Mouse (Mus musculus) heart, postnatal 0 days (tissue): ENCODE results near the gene Gm9732. TPM values are rescaled to one million over a fixed set of nuclear protein-coding genes. Genes with fewer than 3 reads are reported as not detected.
"Not testable (repeated sequence)": the region's sequence is repeated elsewhere in the genome, so short reads cannot be mapped to it uniquely, and the experiment has no call there.

Experiments
- ATAC-seq: fragments of 200-750 bp; cut with Nextera tagmentation; 2 replicates; pipeline ENCODE4 v1.8.0; 2017; ENCODE audit warnings: low read depth, moderate number of reproducible peaks, moderate library complexity; ENCODE audit not compliant: insufficient read depth
- DNase-seq: peaks from one replicate; pipeline ENCODE4 v3.0.0-alpha.2; 2016; ENCODE audit warnings: low spot score
- H3K27ac ChIP-seq: fragments of 300-500 bp; sonication (generic); 2 replicates; pipeline ENCODE4 v1.5.1; 2014; ENCODE audit warnings: low read depth, mild to moderate bottlenecking
- H3K27me3 ChIP-seq: fragments of 300-500 bp; sonication (generic); 2 replicates; pipeline ENCODE4 v1.6.1; 2014; ENCODE audit warnings: low read length, mixed read lengths; ENCODE audit not compliant: control insufficient read depth, insufficient read depth
- H3K36me3 ChIP-seq: fragments of 300-500 bp; sonication (generic); replicated peaks from 2 replicates; pipeline ENCODE4 v1.6.1; 2014; ENCODE audit warnings: low read length, mixed read lengths; ENCODE audit not compliant: control insufficient read depth, insufficient read depth
- H3K4me1 ChIP-seq: fragments of 300-500 bp; sonication (generic); 2 replicates; pipeline ENCODE4 v1.6.1; 2014; ENCODE audit warnings: antibody characterized with exemption; ENCODE audit not compliant: control insufficient read depth, insufficient read depth
- H3K4me2 ChIP-seq: fragments of 300-500 bp; sonication (generic); 2 replicates; pipeline ENCODE4 v1.6.1; 2014; ENCODE audit warnings: low read depth, mild to moderate bottlenecking, low read length, moderate library complexity
- H3K4me3 ChIP-seq: fragments of 300-500 bp; sonication (generic); 2 replicates; pipeline ENCODE4 v1.5.1; 2014; ENCODE audit warnings: low read depth, low read length
- H3K9ac ChIP-seq: fragments of 300-500 bp; sonication (generic); replicated peaks from 2 replicates; pipeline ENCODE4 v1.6.1; 2014; ENCODE audit warnings: low read depth, low read length, mixed read lengths
- H3K9me3 ChIP-seq: fragments of 300-500 bp; sonication (generic); replicated peaks from 2 replicates; pipeline ENCODE4 v1.6.1; 2016; ENCODE audit warnings: low read length; ENCODE audit not compliant: control insufficient read depth
- WGBS: fragments of 180-500 bp; shearing (Covaris S2); extraction: QIAGEN DNeasy Blood & Tissue Kit; methylation state at CpG from one replicate; pipeline ENCODE4 v1.1.7; 2014; 5-methylcytosine and 5-hydroxymethylcytosine counted together
- polyA plus RNA-seq: library from polyadenylated mRNA; unstranded; fragments of >200 nt; fragmentation: Nextera tagmentation; extraction: Ambion mirVana; gene quantifications from 2 replicates; pipeline ENCODE4 v1.2.1, GENCODE M21; 2015
- total RNA-seq: library from RNA; depleted of rRNA; stranded (reverse); fragments of >200 nt; gene quantifications from 2 replicates; pipeline ENCODE4 v1.2.3, GENCODE M21; 2014; ENCODE audit warnings: low replicate concordance; rRNA removed

Gm9732 gene
- total RNA-seq (not detected in 2 replicates), polyA plus RNA-seq (not detected in 2 replicates)

GRCm38 (mm10) chr14:43274986-43275511, at the start of gene Gm9732:
Gene Gm9732 (plus strand): TSS chr14:43275036.
- H3K27ac ChIP-seq, H3K4me2 ChIP-seq, H3K4me3 ChIP-seq, H3K4me1 ChIP-seq, H3K9ac ChIP-seq, H3K9me3 ChIP-seq, H3K36me3 ChIP-seq, ATAC-seq, H3K27me3 ChIP-seq: not testable (repeated sequence)
- DNase-seq: peak; percentile 3
- WGBS: 67% methylated on average over 8 of the region's 8 CpGs

- 72% methylated on average over 3 of the region's 4 CpGs for WGBS
- not testable (repeated sequence) for DNase-seq, H3K4me1 ChIP-seq
Measured at GRCm38 (mm10) chr14:43235204-43235603, 39.6 kb upstream of the Gm9732 start, which contains the start of gene Gm8122. Gene Gm8122 (minus strand): TSS chr14:43235304.

GRCm38 (mm10) chr14:43237769-43238168, 37.1 kb upstream of the Gm9732 start:
- H3K27me3 ChIP-seq, DNase-seq, H3K9me3 ChIP-seq, H3K36me3 ChIP-seq, ATAC-seq, H3K4me2 ChIP-seq, H3K4me1 ChIP-seq, H3K4me3 ChIP-seq, H3K9ac ChIP-seq, H3K27ac ChIP-seq: not testable (repeated sequence)

More at GRCm38 (mm10) chr14:43235204-43235603, 39.6 kb upstream of the Gm9732 start, which contains the start of gene Gm8122:
- not testable (repeated sequence) for ATAC-seq, H3K4me2 ChIP-seq, H3K4me3 ChIP-seq, H3K27me3 ChIP-seq, H3K36me3 ChIP-seq, H3K9me3 ChIP-seq, H3K27ac ChIP-seq, H3K9ac ChIP-seq

- H3K27ac ChIP-seq, H3K4me3 ChIP-seq, ATAC-seq, H3K4me1 ChIP-seq, H3K27me3 ChIP-seq, H3K36me3 ChIP-seq, H3K4me2 ChIP-seq, H3K9ac ChIP-seq, DNase-seq, H3K9me3 ChIP-seq: not testable (repeated sequence)
- 17% methylated on average over 9 of the region's 12 CpGs for WGBS
Measured at GRCm38 (mm10) chr14:43249611-43250170, 25.1 kb upstream of the Gm9732 start.

- H3K4me1 ChIP-seq, H3K9ac ChIP-seq, H3K27me3 ChIP-seq, H3K9me3 ChIP-seq, DNase-seq, H3K27ac ChIP-seq, H3K4me3 ChIP-seq, H3K36me3 ChIP-seq, H3K4me2 ChIP-seq, ATAC-seq: not testable (repeated sequence)
- WGBS: 27% methylated on average over 5 of the region's 6 CpGs
Measured at GRCm38 (mm10) chr14:43250549-43251253, 24.1 kb upstream of the Gm9732 start.

- not testable (repeated sequence) for H3K27me3 ChIP-seq, DNase-seq, H3K27ac ChIP-seq, H3K4me3 ChIP-seq, H3K36me3 ChIP-seq, H3K4me2 ChIP-seq, H3K9me3 ChIP-seq, H3K9ac ChIP-seq, H3K4me1 ChIP-seq, ATAC-seq
- WGBS: 45% methylated on average over 1 of the region's 1 CpGs
Measured at GRCm38 (mm10) chr14:43256511-43256910, 18.3 kb upstream of the Gm9732 start.

- H3K4me2 ChIP-seq, H3K9me3 ChIP-seq, DNase-seq, ATAC-seq, H3K27ac ChIP-seq, H3K36me3 ChIP-seq, H3K27me3 ChIP-seq, H3K4me1 ChIP-seq, H3K9ac ChIP-seq, H3K4me3 ChIP-seq: not testable (repeated sequence)
- WGBS: 90% methylated on average over 2 of the region's 4 CpGs
Measured at GRCm38 (mm10) chr14:43258349-43258748, 16.5 kb upstream of the Gm9732 start, which contains the start of gene Gm8126. Gene Gm8126 (plus strand): TSS chr14:43258649.

GRCm38 (mm10) chr14:43263421-43263820, 11.4 kb upstream of the Gm9732 start:
- H3K4me3 ChIP-seq, H3K27ac ChIP-seq, H3K36me3 ChIP-seq, H3K9me3 ChIP-seq, DNase-seq, H3K4me1 ChIP-seq, ATAC-seq, H3K9ac ChIP-seq, H3K4me2 ChIP-seq, H3K27me3 ChIP-seq: not testable (repeated sequence)
- 82% methylated on average over 3 of the region's 3 CpGs for WGBS
